Mouse (Mus musculus) spleen, adult 2 months (tissue): ENCODE results near the gene Tia1.

Experiments
- CTCF ChIP-seq: fragments of 200-500 bp; IDR thresholded peaks from 2 replicates; pipeline ENCODE4 v1.5.1; 2011; ENCODE audit warnings: mild to moderate bottlenecking, inconsistent platforms; ENCODE audit not compliant: insufficient read depth, insufficient read length, insufficient replicate concordance; ENCODE audit errors: extremely low read depth
- POLR2A ChIP-seq: fragments of 200-500 bp; IDR thresholded peaks from 2 replicates; pipeline ENCODE4 v1.6.1; 2011; ENCODE audit warnings: low read depth, low read length, inconsistent platforms

- no peak for TF ChIP-seq POLR2A
- no peak for TF ChIP-seq CTCF
These were observed 75.3 kb downstream of the Tia1 start for GRCm38 (mm10) chr6:86479311-86479710.
